Comparison of ENCODE assay signal across 8 mouse cellular contexts in genomic region chr15:99088292-99088691, GRCm38 (mm10). TPM values are rescaled to one million over a fixed set of nuclear protein-coding genes. Genes with fewer than 3 reads are reported as not detected.
DNase-seq lines count a peak whose midpoint lies in the region; ATAC-seq and TF ChIP-seq lines count a peak whose summit lies in the region.

No protein-coding gene starts in this region.

- H3K9ac ChIP-seq in heart, embryonic 16.5 days (ENCODE audit: low read length) = no peak overlapping the region
- no peak overlapping the region for H3K9ac ChIP-seq in lung, embryonic 15.5 days
- no peak overlapping the region for H3K9ac ChIP-seq in neural tube, embryonic 15.5 days (replicated peaks)

- under 1% methylated on average over 27 of the region's 27 CpGs for WGBS in heart, embryonic 16.5 days
- 1% methylated on average over 27 of the region's 27 CpGs for WGBS in lung, embryonic 15.5 days
- WGBS in neural tube, embryonic 15.5 days = under 1% methylated on average over 23 of the region's 27 CpGs

- peaks cover 78% of the 10 kb centered on the region for H3K27me3 ChIP-seq in E14TG2a.4 (ENCODE audit: insufficient read depth, low read length)
- peaks cover 86% of the 10 kb centered on the region for H3K27me3 ChIP-seq in heart, embryonic 16.5 days (ENCODE audit: control insufficient read depth, insufficient read depth, low read length)
- peaks cover 97% of the 10 kb centered on the region for H3K27me3 ChIP-seq in lung, embryonic 15.5 days
- H3K27me3 ChIP-seq in neural tube, embryonic 15.5 days (replicated peaks) = peaks cover 87% of the 10 kb centered on the region

- peaks cover 10% of the 10 kb centered on the region for H3K36me3 ChIP-seq in E14TG2a.4 (ENCODE audit: insufficient read depth, low read length)
- no peaks in the 10 kb centered on the region for H3K36me3 ChIP-seq in heart, embryonic 16.5 days (ENCODE audit: control insufficient read depth, insufficient read depth)
- 0 out of 2 replicates have a peak, but pooled peaks cover under 1% of the 10 kb centered on the region for H3K36me3 ChIP-seq in lung, embryonic 15.5 days
- H3K36me3 ChIP-seq in neural tube, embryonic 15.5 days = no peaks in the 10 kb centered on the region

- TF ChIP-seq POLR2A in brain, embryonic 14.5 days (IDR thresholded peaks at IDR 0.05; ENCODE audit: borderline replicate concordance, extremely low read depth, insufficient read depth, insufficient read length, poor library complexity, severe bottlenecking) = no peak

- peak overlapping the region; percentile 77 for H3K4me3 ChIP-seq in E14TG2a.4 (replicated peaks; ENCODE audit: low read length)
- H3K4me3 ChIP-seq in heart, embryonic 16.5 days (ENCODE audit: low read length) = peak overlapping the region; percentile 40
- H3K4me3 ChIP-seq in lung, embryonic 15.5 days = peak overlapping the region; percentile 22
- H3K4me3 ChIP-seq in neural tube, embryonic 15.5 days (replicated peaks) = peak overlapping the region; percentile 30

- peaks cover 10% of the 10 kb centered on the region for H3K9me3 ChIP-seq in E14TG2a.4 (ENCODE audit: low read length)
- H3K9me3 ChIP-seq in heart, embryonic 16.5 days (replicated peaks; ENCODE audit: control insufficient read depth, low read length) = no peaks in the 10 kb centered on the region
- no peaks in the 10 kb centered on the region for H3K9me3 ChIP-seq in lung, embryonic 15.5 days
- no peaks in the 10 kb centered on the region for H3K9me3 ChIP-seq in neural tube, embryonic 15.5 days (replicated peaks)

- peaks cover 44% of the 10 kb centered on the region for H3K4me1 ChIP-seq in E14TG2a.4 (replicated peaks; ENCODE audit: low read depth, low read length)
- 0 out of 2 replicates have a peak, but pooled peaks cover 4% of the 10 kb centered on the region for H3K4me1 ChIP-seq in heart, embryonic 16.5 days (ENCODE audit: control insufficient read depth, insufficient read depth, low read length)
- peaks cover 18% of the 10 kb centered on the region for H3K4me1 ChIP-seq in lung, embryonic 15.5 days
- peaks cover 11% of the 10 kb centered on the region for H3K4me1 ChIP-seq in neural tube, embryonic 15.5 days

- DNase-seq in brain, embryonic 14.5 days (ENCODE audit: low read depth) = peak; percentile 82
- DNase-seq in fibroblast of lung, adult 2 months (ENCODE audit: low read depth) = peak; percentile 15
- DNase-seq in kidney, postnatal 10 days = peak; percentile 91
- DNase-seq in thymus, adult 18-20 months = peak; percentile 40 to 47

- no peak overlapping the region for H3K27ac ChIP-seq in heart, embryonic 16.5 days (ENCODE audit: low read length)
- no peak overlapping the region for H3K27ac ChIP-seq in lung, embryonic 15.5 days
- no peak overlapping the region for H3K27ac ChIP-seq in neural tube, embryonic 15.5 days (replicated peaks)

- peak; percentile 80 for ATAC-seq in heart, embryonic 16.5 days (replicated peaks; ENCODE audit: extremely low read depth, insufficient read depth, low FRiP score)
- peak; percentile 53; the same call in 1 of the 2 replicates for ATAC-seq in lung, embryonic 15.5 days (ENCODE audit: borderline replicate concordance, extremely low read depth, low FRiP score, low TSS enrichment)
- ATAC-seq in neural tube, embryonic 15.5 days (ENCODE audit: low FRiP score) = peak; percentile 62; the same call in 1 of the 2 replicates

- H3K4me2 ChIP-seq in heart, embryonic 16.5 days (ENCODE audit: low read depth, low read length) = peak overlapping the region; percentile 59
- H3K4me2 ChIP-seq in lung, embryonic 15.5 days = peak overlapping the region; percentile 44
- peak overlapping the region; percentile 53 for H3K4me2 ChIP-seq in neural tube, embryonic 15.5 days

- TF ChIP-seq CTCF in E14TG2a.4 (conservative IDR thresholded peaks at IDR 0.05; ENCODE audit: low read length) = 0 out of 2 replicates have a peak, but pooled peaks have one; percentile 2
- peak; percentile 79 for TF ChIP-seq CTCF in brain, embryonic 14.5 days (IDR thresholded peaks at IDR 0.05; ENCODE audit: borderline replicate concordance, extremely low read depth, insufficient read depth, insufficient read length)

RNA-seq across cellular contexts. Expression of gene C1ql4, which starts 0.7 kb away (rescaled TPM):
- polyA plus RNA-seq in brain, embryonic 14.5 days (2012; rRNA removed) = 7.0 and 15.6 TPM in 2 replicates
- polyA plus RNA-seq in heart, embryonic 16.5 days (2015; fragmentation: Nextera tagmentation; extraction: Ambion mirVana) = 0.12 and 0.16 TPM in 2 replicates
- not detected in 2 replicates for polyA plus RNA-seq in lung, embryonic 15.5 days (2015; fragmentation: Nextera tagmentation; extraction: Ambion mirVana)
- 2.4 and 3.6 TPM in 2 replicates for polyA plus RNA-seq in neural tube, embryonic 15.5 days (2015; fragmentation: Nextera tagmentation; extraction: Ambion mirVana)

RNA-seq across cellular contexts. Expression of gene Dnajc22, which starts 4.7 kb away (rescaled TPM):
- 0.82 and 0.92 TPM in 2 replicates for polyA plus RNA-seq in brain, embryonic 14.5 days (2012; rRNA removed)
- 0.43 and 0.52 TPM in 2 replicates for polyA plus RNA-seq in heart, embryonic 16.5 days (2015; fragmentation: Nextera tagmentation; extraction: Ambion mirVana)
- 1.7 and 1.9 TPM in 2 replicates for polyA plus RNA-seq in lung, embryonic 15.5 days (2015; fragmentation: Nextera tagmentation; extraction: Ambion mirVana)
- polyA plus RNA-seq in neural tube, embryonic 15.5 days (2015; fragmentation: Nextera tagmentation; extraction: Ambion mirVana) = 0.47 and 2.3 TPM in 2 replicates

RNA-seq across cellular contexts. Expression of gene Troap, which starts 13.9 kb away (rescaled TPM):
- 12.1 and 27.9 TPM in 2 replicates for polyA plus RNA-seq in brain, embryonic 14.5 days (2012; rRNA removed)
- 27.8 and 29.4 TPM in 2 replicates for polyA plus RNA-seq in heart, embryonic 16.5 days (2015; fragmentation: Nextera tagmentation; extraction: Ambion mirVana)
- polyA plus RNA-seq in lung, embryonic 15.5 days (2015; fragmentation: Nextera tagmentation; extraction: Ambion mirVana) = 35.4 and 41.9 TPM in 2 replicates
- polyA plus RNA-seq in neural tube, embryonic 15.5 days (2015; fragmentation: Nextera tagmentation; extraction: Ambion mirVana) = 4.6 and 10.3 TPM in 2 replicates

RNA-seq across cellular contexts. Expression of gene Prph, which starts 33.3 kb away (rescaled TPM):
- polyA plus RNA-seq in brain, embryonic 14.5 days (2012; rRNA removed) = 14.0 and 47.0 TPM in 2 replicates
- 1.4 and 2.4 TPM in 2 replicates for polyA plus RNA-seq in heart, embryonic 16.5 days (2015; fragmentation: Nextera tagmentation; extraction: Ambion mirVana)
- polyA plus RNA-seq in lung, embryonic 15.5 days (2015; fragmentation: Nextera tagmentation; extraction: Ambion mirVana) = 3.1 and 6.8 TPM in 2 replicates
- polyA plus RNA-seq in neural tube, embryonic 15.5 days (2015; fragmentation: Nextera tagmentation; extraction: Ambion mirVana) = 185 and 209 TPM in 2 replicates

RNA-seq across cellular contexts. Expression of gene Spats2, which starts 37.4 kb away (rescaled TPM):
- 47.3 and 50.4 TPM in 2 replicates for polyA plus RNA-seq in brain, embryonic 14.5 days (2012; rRNA removed)
- polyA plus RNA-seq in heart, embryonic 16.5 days (2015; fragmentation: Nextera tagmentation; extraction: Ambion mirVana) = 25.3 and 25.5 TPM in 2 replicates
- 37.8 and 38.9 TPM in 2 replicates for polyA plus RNA-seq in lung, embryonic 15.5 days (2015; fragmentation: Nextera tagmentation; extraction: Ambion mirVana)
- polyA plus RNA-seq in neural tube, embryonic 15.5 days (2015; fragmentation: Nextera tagmentation; extraction: Ambion mirVana) = 28.9 and 35.4 TPM in 2 replicates

Comparison
In these comparisons a context has a peak if more than half of its experiments do, and no peak if none do; other contexts are left out.
1. H3K4me3 ChIP-seq: peak in every context shown above with its lines; median percentile 77 in E14TG2a.4; 40 in heart, embryonic 16.5 days; 30 in neural tube, embryonic 15.5 days; 22 in lung, embryonic 15.5 days.
2. DNase-seq: peak in every context shown above with its lines; median percentile 91 in kidney, postnatal 10 days; 82 in brain, embryonic 14.5 days; 44 in thymus, adult 18-20 months; 15 in fibroblast of lung, adult 2 months.